Mouse (Mus musculus): ENCODE measurements around the gene Ndufb6.

- no peak for TF ChIP-seq GATA1 (IDR thresholded peaks at IDR 0.05; ENCODE audit: low read length)
- TF ChIP-seq TAL1 (IDR thresholded peaks at IDR 0.05; ENCODE audit: low read length): no peak
Measured at GRCm38 (mm10) chr4:40285582-40285981, 6.4 kb upstream of the Ndufb6 start.

Data from erythroblast, embryonic 14.5 days (primary cell).